In genomic region chr8:78463941-78464340, GRCm38 (mm10) we compare ENCODE assay signal across 31 mouse cellular contexts. TPM values are rescaled to one million over a fixed set of nuclear protein-coding genes. Genes with fewer than 3 reads are reported as not detected.
"Had no signal": no experiment of that assay in that cellular context is flagged by ENCODE, and none has a peak within 500 bp of the region (broad histone marks: within the 10 kb centered on the region; RNA-seq: fewer than 3 reads in every experiment).

No protein-coding gene starts in this region.

- DNase-seq: kidney, adult 2 months; kidney, postnatal 25 days; layer of hippocampus, adult 9-11 months; left cerebral cortex, postnatal 4 days; liver, postnatal 0 days; right cerebral cortex, adult 18-20 months; right cerebral cortex, postnatal 14 days; right cerebral cortex, postnatal 4 days; thymus, adult 2 months; thymus, postnatal 14 days; thymus, postnatal 4 days had no signal

- H3K36me3 ChIP-seq: limb, embryonic 12.5 days; limb, embryonic 15.5 days; midbrain, embryonic 12.5 days; midbrain, embryonic 15.5 days; neural tube, embryonic 12.5 days; neural tube, embryonic 15.5 days had no signal

- H3K9ac ChIP-seq: limb, embryonic 12.5 days; limb, embryonic 15.5 days; liver, embryonic 14.5 days; liver, postnatal 0 days; midbrain, embryonic 12.5 days; midbrain, embryonic 15.5 days; neural tube, embryonic 12.5 days; neural tube, embryonic 15.5 days had no signal

- H3K27me3 ChIP-seq: limb, embryonic 12.5 days; limb, embryonic 15.5 days; midbrain, embryonic 12.5 days; midbrain, embryonic 15.5 days; neural tube, embryonic 12.5 days; neural tube, embryonic 15.5 days had no signal

- H3K9me3 ChIP-seq: limb, embryonic 12.5 days; limb, embryonic 15.5 days; midbrain, embryonic 12.5 days; midbrain, embryonic 15.5 days; neural tube, embryonic 12.5 days; neural tube, embryonic 15.5 days had no signal

- ATAC-seq: liver, postnatal 0 days; midbrain, embryonic 15.5 days had no signal

- H3K4me1 ChIP-seq: limb, embryonic 12.5 days; limb, embryonic 15.5 days; midbrain, embryonic 12.5 days; midbrain, embryonic 15.5 days; neural tube, embryonic 12.5 days; neural tube, embryonic 15.5 days had no signal

- H3K27ac ChIP-seq: kidney, postnatal 0 days; layer of hippocampus, adult 2 months; limb, embryonic 12.5 days; limb, embryonic 15.5 days; liver, embryonic 14.5 days; macrophage; midbrain, embryonic 12.5 days; midbrain, embryonic 15.5 days; neural tube, embryonic 12.5 days; neural tube, embryonic 15.5 days; stomach, postnatal 0 days had no signal

- H3K4me2 ChIP-seq: limb, embryonic 12.5 days; limb, embryonic 15.5 days; liver, embryonic 11.5 days; midbrain, embryonic 12.5 days; midbrain, embryonic 15.5 days; neural tube, embryonic 12.5 days; neural tube, embryonic 15.5 days had no signal

- H3K4me3 ChIP-seq: layer of hippocampus, adult 2 months; limb, embryonic 12.5 days; limb, embryonic 15.5 days; midbrain, embryonic 12.5 days; midbrain, embryonic 15.5 days; neural tube, embryonic 12.5 days; neural tube, embryonic 15.5 days had no signal

RNA-seq across cellular contexts. Expression of gene Pou4f2, which starts 27.5 kb away (rescaled TPM):
- total RNA-seq: layer of hippocampus, adult 2 months; layer of hippocampus, postnatal 25 days; left cerebral cortex, adult 18-20 months; left cerebral cortex, postnatal 10 days; megakaryocyte, adult 5-6 weeks had no signal
- polyA plus RNA-seq: kidney, adult 2 months; kidney, embryonic 14.5 days; kidney, postnatal 0 days; large intestine, adult 2 months; limb, embryonic 12.5 days; limb, embryonic 15.5 days; liver, embryonic 11.5 days; liver, embryonic 14.5 days; liver, postnatal 0 days; lung, embryonic 16.5 days; macrophage; stomach, embryonic 14.5 days; stomach, postnatal 0 days; thymus, adult 2 months had no signal
